Mouse (Mus musculus) frontal cortex, adult 2 months (tissue): ENCODE results near the gene Hs6st3. TPM values are rescaled to one million over a fixed set of nuclear protein-coding genes. Genes with fewer than 3 reads are reported as not detected.

Source experiments
- DNase-seq, 2 experiments: peaks; one replicate each; pipeline ENCODE4 v3.0.0; 2022; ENCODE audit warnings: low spot score in 1 of 2; ENCODE audit errors: extremely low spot score in 1 of 2
- polyA plus RNA-seq: library from polyadenylated mRNA; depleted of rRNA; stranded (reverse); fragments of >200 nt; gene quantifications from 2 replicates; pipeline ENCODE4 v1.2.3, GENCODE M21; 2012

The Hs6st3 gene
- polyA plus RNA-seq, 1 experiment, result 11.1 TPM

DNA sequence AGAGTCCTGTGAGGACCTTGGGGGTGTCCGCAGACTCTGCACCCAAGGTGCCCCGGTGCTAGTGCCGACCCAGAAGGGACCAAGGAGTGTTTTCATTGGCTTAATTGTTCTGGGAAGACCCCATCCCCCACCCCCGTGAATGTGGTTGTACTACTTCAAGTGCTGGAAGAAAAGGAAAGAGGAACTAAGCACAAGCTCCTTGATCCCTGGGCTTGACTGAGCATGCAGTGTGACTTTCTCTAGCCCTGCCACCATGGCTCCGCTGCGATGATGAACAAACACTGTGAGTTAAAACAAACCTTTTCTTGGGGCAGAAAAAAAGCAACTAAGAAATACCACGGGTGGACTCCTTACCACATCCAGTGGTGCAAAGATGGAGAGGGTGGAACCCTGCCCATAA, 623.2 kb downstream of the Hs6st3 start:
- no peak for DNase-seq

- DNase-seq, result no peak
Measured at GRCm38 (mm10) chr14:119772040-119772439, 633.9 kb downstream of the Hs6st3 start.

DNA sequence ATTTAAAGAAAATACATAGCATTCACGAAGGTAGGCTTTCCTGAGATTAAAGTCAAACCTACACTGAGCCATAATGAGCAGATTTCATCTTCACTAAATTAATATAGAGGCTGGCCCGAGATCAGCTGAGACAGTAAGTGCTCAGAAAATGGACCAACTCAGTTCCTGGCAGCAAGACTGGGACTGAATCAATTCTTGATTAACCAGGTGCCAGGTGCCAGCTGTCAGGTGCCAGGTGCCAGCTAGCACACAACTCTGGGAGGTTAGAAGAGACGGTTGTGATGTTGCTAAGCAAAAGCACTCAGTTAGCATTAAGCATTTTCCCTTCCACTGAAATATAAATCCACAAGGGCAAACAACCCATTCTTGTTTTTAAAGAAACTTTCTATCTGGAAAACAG, 638.1 kb downstream of the Hs6st3 start:
- DNase-seq, result no peak

DNA sequence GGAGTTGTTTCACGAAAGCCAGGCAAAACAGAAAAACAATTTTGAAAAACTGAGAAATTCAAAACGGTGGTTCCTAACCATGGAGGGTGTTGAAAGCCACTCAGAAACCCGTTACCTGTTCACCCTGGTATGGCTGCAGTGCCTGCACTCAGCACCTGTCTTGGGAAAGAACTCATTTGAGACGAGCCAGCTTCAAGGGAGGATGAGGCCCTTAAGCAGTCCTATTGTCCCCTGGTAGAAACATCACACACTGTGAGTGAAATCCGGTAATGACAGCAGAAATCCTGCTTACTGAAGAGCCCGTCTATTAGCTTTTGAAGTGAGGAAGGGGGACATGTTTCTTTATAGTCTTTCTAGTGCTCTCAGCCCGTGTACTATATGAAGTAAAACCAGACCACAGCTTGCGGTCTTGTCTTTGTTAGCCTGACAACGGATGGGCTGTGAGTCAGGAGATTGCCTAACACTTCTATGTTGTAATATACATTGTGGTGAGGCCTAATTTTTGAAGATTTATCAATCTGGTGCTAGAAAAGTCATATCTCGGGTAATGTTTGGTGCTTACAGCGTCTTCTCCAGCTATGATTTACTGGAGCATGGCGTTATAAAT, 641.9 kb downstream of the Hs6st3 start:
- no peak for DNase-seq

- DNase-seq, result no peak
Measured at GRCm38 (mm10) chr14:119781111-119781510, 643.0 kb downstream of the Hs6st3 start.

GRCm38 (mm10) chr14:119789457-119789856, 651.3 kb downstream of the Hs6st3 start:
- DNase-seq, result peak in 1 of 2 experiments; percentile 19

- peak in 1 of 2 experiments; percentile 14 for DNase-seq
Measured at GRCm38 (mm10) chr14:119797172-119797850, 659.2 kb downstream of the Hs6st3 start.

DNA sequence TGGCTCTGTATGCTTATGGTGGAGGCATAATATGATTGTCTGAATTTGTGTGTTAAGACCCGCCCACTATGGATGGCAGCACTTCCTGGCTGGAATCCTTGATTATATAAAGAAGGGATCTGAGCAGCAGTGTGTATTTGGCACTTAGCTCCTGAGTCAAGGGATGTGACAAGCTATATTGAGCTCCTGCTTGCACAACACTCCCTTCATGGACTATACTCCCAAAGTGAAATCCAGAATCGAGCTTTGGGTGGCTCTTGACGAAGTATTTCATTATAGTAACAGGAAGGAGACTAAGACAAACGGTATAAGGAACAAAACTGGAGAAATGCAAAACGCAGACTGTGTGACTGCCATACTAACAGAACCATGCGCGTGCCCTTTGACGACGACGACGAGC, 660.4 kb downstream of the Hs6st3 start:
- peak; percentile 38 to 68 for DNase-seq

DNA sequence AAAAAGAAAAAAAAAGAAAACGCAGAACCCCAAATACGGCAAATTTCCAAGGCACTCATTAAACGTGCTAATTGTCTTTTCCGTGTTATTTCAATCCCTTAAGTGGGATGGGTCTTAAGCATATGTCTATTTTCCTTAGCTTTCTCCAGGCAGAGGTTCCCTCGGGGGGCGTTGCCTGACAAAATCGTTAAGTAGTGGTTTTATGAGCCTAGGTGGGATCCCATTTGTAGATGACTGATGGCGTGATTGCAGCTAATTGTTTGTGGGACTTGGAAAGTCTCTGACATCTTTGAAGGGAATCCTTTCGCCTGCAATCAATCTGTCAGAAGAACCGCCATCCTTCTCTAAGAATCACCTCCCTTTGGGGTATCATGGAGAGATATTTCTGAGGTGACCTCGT, 662.7 kb downstream of the Hs6st3 start:
- no peak for DNase-seq

GRCm38 (mm10) chr14:119813898-119814297, 675.8 kb downstream of the Hs6st3 start:
- no peak for DNase-seq

- no peak for DNase-seq
Measured at GRCm38 (mm10) chr14:119815616-119816015, 677.5 kb downstream of the Hs6st3 start.

DNA sequence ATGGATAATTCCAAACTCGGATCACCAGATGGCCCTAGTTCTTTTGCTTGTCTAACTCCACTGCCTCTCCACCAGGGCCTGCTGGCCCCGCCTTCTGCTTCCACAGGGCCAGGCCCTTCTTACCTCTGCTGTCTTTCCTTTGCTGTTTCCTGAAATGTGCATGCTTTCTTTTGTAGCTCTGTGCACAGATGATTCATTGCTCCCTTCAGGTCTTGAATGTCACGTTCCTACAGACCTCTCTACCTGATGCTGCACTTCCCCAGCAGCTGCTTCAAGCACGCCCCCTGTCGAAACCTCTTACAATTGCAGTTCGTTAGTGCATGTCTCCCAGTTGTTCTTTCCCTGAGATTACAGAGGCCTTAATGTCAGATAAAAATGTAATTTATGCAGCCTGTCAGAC, 682.4 kb downstream of the Hs6st3 start:
- no peak for DNase-seq

GRCm38 (mm10) chr14:119831165-119832011, 693.2 kb downstream of the Hs6st3 start:
- DNase-seq, result no peak

DNA sequence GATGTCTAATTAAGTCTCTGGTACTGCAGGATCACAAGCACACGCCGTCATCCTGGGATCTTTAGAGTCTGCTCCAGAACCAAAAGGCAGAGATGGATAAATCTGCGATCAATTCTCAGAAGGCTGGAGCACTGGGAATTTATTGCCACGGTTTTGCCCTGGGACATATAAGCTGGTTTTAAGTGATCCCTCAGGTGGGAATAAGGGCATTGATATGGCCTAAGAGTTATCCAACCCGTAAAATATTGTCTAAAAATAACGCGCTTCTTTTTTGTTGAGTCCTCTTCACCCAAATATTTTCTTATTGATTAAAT, 693.8 kb downstream of the Hs6st3 start:
- no peak for DNase-seq

- DNase-seq, result no peak
Measured at GRCm38 (mm10) chr14:119832940-119833339, 694.8 kb downstream of the Hs6st3 start.

DNA sequence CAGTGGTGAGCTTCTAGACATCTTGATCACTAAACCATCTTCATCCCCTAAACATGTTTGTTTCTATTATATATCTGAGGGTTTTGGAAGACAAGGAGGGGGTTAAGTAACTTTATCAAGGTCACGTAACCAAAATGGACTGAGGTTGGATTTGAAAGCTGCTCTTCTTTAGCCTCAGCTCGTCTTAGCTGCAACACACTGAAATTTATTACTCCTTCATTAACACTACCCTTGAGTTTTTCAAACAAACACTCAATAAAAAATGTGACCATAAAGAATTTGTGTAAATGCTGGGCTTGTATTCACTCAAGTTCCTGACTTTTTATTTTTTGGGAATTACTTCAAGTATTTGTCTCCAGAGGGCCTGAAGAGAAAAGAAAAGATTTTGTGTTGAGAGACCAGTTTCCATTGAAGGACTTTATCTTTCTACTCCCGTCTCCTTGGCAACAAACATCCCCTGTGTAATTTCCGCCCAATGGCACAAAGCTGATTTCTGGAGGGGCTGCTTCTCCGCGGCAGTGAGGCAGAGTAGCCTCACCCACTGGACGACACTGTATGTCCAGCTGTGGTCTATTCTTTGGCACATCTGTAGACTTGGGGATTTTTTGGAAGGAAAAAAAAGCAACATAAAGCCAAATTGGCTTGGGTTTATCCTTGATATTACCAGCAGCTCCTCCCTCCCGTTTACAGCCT, 696.0 kb downstream of the Hs6st3 start:
- DNase-seq, result no peak

DNA sequence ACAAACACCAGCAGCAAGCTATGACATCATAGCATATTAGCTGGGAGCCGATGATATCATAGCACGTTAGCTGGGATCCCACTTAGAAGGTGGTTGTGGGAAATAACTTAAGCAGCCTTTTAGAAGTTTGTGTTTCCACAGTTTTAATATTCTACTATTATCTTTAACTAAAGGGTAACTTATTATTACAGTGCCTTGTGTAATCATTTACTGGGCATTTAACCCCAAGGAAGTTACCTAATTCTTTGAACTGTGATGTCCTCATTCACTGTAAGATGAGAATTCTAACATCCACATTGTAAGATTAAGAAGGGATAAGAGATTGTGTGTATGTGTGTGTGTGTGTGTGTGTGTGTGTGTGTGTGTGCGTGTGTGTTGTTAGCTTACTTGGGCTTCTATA, 697.9 kb downstream of the Hs6st3 start:
- no peak for DNase-seq

DNA sequence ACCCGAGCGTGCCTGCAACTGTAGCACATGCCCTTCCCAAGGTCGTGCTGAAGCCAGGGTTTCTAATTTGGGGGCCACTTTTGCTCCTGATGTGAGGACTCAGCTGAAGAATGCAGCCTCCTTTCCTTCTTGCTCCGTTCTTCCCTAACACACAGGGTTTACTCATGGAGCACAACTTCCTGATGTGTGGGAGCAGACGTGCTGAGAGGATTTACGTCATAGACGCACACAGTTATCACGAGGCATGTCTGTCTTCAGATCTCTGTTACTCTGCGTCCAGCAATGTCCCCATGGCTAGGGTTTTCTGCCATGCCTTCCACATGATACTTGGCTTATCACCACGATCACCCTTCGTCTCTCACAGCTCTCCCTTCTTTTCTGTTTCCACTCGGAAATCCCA, 709.4 kb downstream of the Hs6st3 start:
- no peak for DNase-seq

- no peak for DNase-seq
Measured at GRCm38 (mm10) chr14:119848759-119849298, 710.7 kb downstream of the Hs6st3 start.

DNA sequence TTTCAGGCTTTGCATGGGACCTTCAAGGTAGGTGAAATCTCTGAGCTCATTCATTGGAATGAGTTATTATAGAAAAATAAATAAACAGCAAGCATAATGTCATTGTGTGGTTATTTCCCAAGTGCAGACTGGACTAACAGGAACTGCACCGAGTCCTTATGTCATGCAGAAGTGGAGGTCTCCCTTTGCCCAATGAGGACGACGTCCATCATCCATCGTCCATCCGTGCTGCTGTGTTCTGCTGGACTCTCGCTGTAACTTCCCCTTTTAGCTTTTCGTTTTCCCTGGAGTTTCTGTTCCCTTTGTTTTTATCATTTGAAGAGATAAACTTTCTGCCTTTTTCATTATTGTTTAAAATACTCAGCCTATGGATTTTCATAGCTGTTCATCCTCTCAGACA, 711.2 kb downstream of the Hs6st3 start:
- no peak for DNase-seq

GRCm38 (mm10) chr14:119852139-119852538, 714.0 kb downstream of the Hs6st3 start:
- DNase-seq, result no peak
